ENCODE assay signal across 16 mouse cellular contexts in genomic region chr3:49807721-49808120, GRCm38 (mm10). TPM values are rescaled to one million over a fixed set of nuclear protein-coding genes. Genes with fewer than 3 reads are reported as not detected.
DNase-seq lines count a peak whose midpoint lies in the region; ATAC-seq and TF ChIP-seq lines count a peak whose summit lies in the region.
"Had no signal": no experiment of that assay in that cellular context is flagged by ENCODE, and none has a peak within 500 bp of the region (broad histone marks: within the 10 kb centered on the region; RNA-seq: fewer than 3 reads in every experiment).

No protein-coding gene starts in this region.

- H3K9ac ChIP-seq in heart, embryonic 13.5 days: no peak overlapping the region
- no peak overlapping the region for H3K9ac ChIP-seq in heart, embryonic 11.5 days (ENCODE audit: low read depth, low read length)
- H3K9ac ChIP-seq in lung, embryonic 14.5 days: no peak overlapping the region
- no peak overlapping the region for H3K9ac ChIP-seq in limb, embryonic 13.5 days
- H3K9ac ChIP-seq: hindbrain, embryonic 13.5 days; liver, embryonic 15.5 days had no signal

- no peak overlapping the region for H3K4me2 ChIP-seq in heart, embryonic 13.5 days
- H3K4me2 ChIP-seq in heart, embryonic 11.5 days: no peak overlapping the region
- H3K4me2 ChIP-seq in lung, embryonic 14.5 days: no peak overlapping the region
- H3K4me2 ChIP-seq in limb, embryonic 13.5 days (replicated peaks): 0 out of 2 replicates have a peak overlapping the region, but pooled peaks have one; percentile 7
- H3K4me2 ChIP-seq: hindbrain, embryonic 13.5 days; liver, embryonic 15.5 days had no signal

- peak; percentile 11 for DNase-seq in lung, embryonic 14.5 days
- no peak for DNase-seq in lung, postnatal 4 days
- DNase-seq in embryo, embryonic 10.5 days (ENCODE audit: low spot score): peak; percentile 53
- DNase-seq in left cerebral cortex, postnatal 4 days: no peak
- DNase-seq in liver: no peak
- DNase-seq: cerebellum, adult 11 months; cerebellum, postnatal 36 days; heart, adult 11 months; heart, postnatal 10 days; thymus, adult 2 months had no signal

- no peak for ATAC-seq in heart, embryonic 13.5 days (ENCODE audit: extremely low read depth, insufficient number of reproducible peaks, low FRiP score, low TSS enrichment)
- no peak for ATAC-seq in heart, embryonic 11.5 days (replicated peaks; ENCODE audit: insufficient number of reproducible peaks, low FRiP score, low TSS enrichment)
- no peak for ATAC-seq in lung, embryonic 14.5 days (ENCODE audit: insufficient read depth)
- peak; percentile 3; the same call in 1 of the 2 replicates for ATAC-seq in limb, embryonic 13.5 days (ENCODE audit: low FRiP score, low read depth)

- peak overlapping the region; percentile 46; the same call in 1 of the 2 replicates for H3K27ac ChIP-seq in heart, embryonic 13.5 days (replicated peaks)
- H3K27ac ChIP-seq in heart, embryonic 11.5 days (ENCODE audit: low read depth, low read length): no peak overlapping the region
- H3K27ac ChIP-seq in lung, embryonic 14.5 days (ENCODE audit: low read depth): peak overlapping the region; percentile 58; the same call in 1 of the 2 replicates
- peak overlapping the region; percentile 61; the same call in 1 of the 2 replicates for H3K27ac ChIP-seq in limb, embryonic 13.5 days
- H3K27ac ChIP-seq: hindbrain, embryonic 13.5 days; liver, embryonic 15.5 days had no signal

- no peak for TF ChIP-seq CTCF in lung, embryonic 14.5 days (IDR thresholded peaks at IDR 0.05; ENCODE audit: low read depth)

- no peaks in the 10 kb centered on the region for H3K9me3 ChIP-seq in heart, embryonic 13.5 days
- no peaks in the 10 kb centered on the region for H3K9me3 ChIP-seq in heart, embryonic 11.5 days (replicated peaks; ENCODE audit: control insufficient read depth, low read length)
- no peaks in the 10 kb centered on the region for H3K9me3 ChIP-seq in lung, embryonic 14.5 days (ENCODE audit: low read depth, low read length)
- H3K9me3 ChIP-seq in limb, embryonic 13.5 days: no peaks in the 10 kb centered on the region
- H3K9me3 ChIP-seq: hindbrain, embryonic 13.5 days; liver, embryonic 15.5 days had no signal

- H3K4me1 ChIP-seq in heart, embryonic 13.5 days: peaks cover 25% of the 10 kb centered on the region
- no peaks in the 10 kb centered on the region for H3K4me1 ChIP-seq in heart, embryonic 11.5 days (ENCODE audit: control insufficient read depth, insufficient read depth, low read length)
- no peaks in the 10 kb centered on the region for H3K4me1 ChIP-seq in lung, embryonic 14.5 days (ENCODE audit: insufficient read depth)
- H3K4me1 ChIP-seq in limb, embryonic 13.5 days: peaks cover 19% of the 10 kb centered on the region
- H3K4me1 ChIP-seq: hindbrain, embryonic 13.5 days; liver, embryonic 15.5 days had no signal

- H3K4me3 ChIP-seq in heart, embryonic 13.5 days: no peak overlapping the region
- H3K4me3 ChIP-seq in heart, embryonic 11.5 days (ENCODE audit: low read depth, low read length): no peak overlapping the region
- H3K4me3 ChIP-seq in lung, embryonic 14.5 days (ENCODE audit: low read depth, low read length): no peak overlapping the region
- H3K4me3 ChIP-seq in limb, embryonic 13.5 days: no peak overlapping the region
- H3K4me3 ChIP-seq: hindbrain, embryonic 13.5 days; liver, embryonic 15.5 days had no signal

- intact Hi-C loops in left cerebral cortex, postnatal 4 days (cut with DNase I): no loop called here

- no peaks in the 10 kb centered on the region for H3K36me3 ChIP-seq in heart, embryonic 13.5 days
- H3K36me3 ChIP-seq in heart, embryonic 11.5 days (ENCODE audit: control insufficient read depth, insufficient read depth, low read length): no peaks in the 10 kb centered on the region
- no peaks in the 10 kb centered on the region for H3K36me3 ChIP-seq in lung, embryonic 14.5 days (ENCODE audit: insufficient read depth)
- H3K36me3 ChIP-seq in limb, embryonic 13.5 days: no peaks in the 10 kb centered on the region
- H3K36me3 ChIP-seq: hindbrain, embryonic 13.5 days; liver, embryonic 15.5 days had no signal

- no peaks in the 10 kb centered on the region for H3K27me3 ChIP-seq in heart, embryonic 13.5 days (replicated peaks)
- no peaks in the 10 kb centered on the region for H3K27me3 ChIP-seq in heart, embryonic 11.5 days (ENCODE audit: control insufficient read depth, insufficient read depth, low read length)
- H3K27me3 ChIP-seq in lung, embryonic 14.5 days (ENCODE audit: insufficient read depth, low read length): no peaks in the 10 kb centered on the region
- H3K27me3 ChIP-seq in limb, embryonic 13.5 days: no peaks in the 10 kb centered on the region
- H3K27me3 ChIP-seq: hindbrain, embryonic 13.5 days; liver, embryonic 15.5 days had no signal

- 25% methylated on average over 5 of the region's 5 CpGs for WGBS in heart, embryonic 13.5 days
- WGBS in heart, embryonic 11.5 days (ENCODE audit: insufficient replicate concordance): 18% methylated on average over 5 of the region's 5 CpGs
- 31% methylated on average over 5 of the region's 5 CpGs for WGBS in lung, embryonic 14.5 days
- 12% methylated on average over 5 of the region's 5 CpGs for WGBS in limb, embryonic 13.5 days

RNA-seq across cellular contexts. Expression of gene Pcdh18, which starts 50.6 kb away (rescaled TPM):
- polyA plus RNA-seq in heart, embryonic 13.5 days (2015; fragmentation: Nextera tagmentation; extraction: Ambion mirVana): 21.0 and 21.9 TPM in 2 replicates
- polyA plus RNA-seq in heart, embryonic 11.5 days (2014; fragmentation: Nextera tagmentation; extraction: Ambion mirVana): 24.5 and 27.4 TPM in 2 replicates
- polyA plus RNA-seq in lung, embryonic 14.5 days (2014; fragmentation: Nextera tagmentation; extraction: Ambion mirVana): 77.1 and 77.5 TPM in 2 replicates
- 161 and 172 TPM in 2 replicates for polyA plus RNA-seq in limb, embryonic 13.5 days (2015; fragmentation: Nextera tagmentation; extraction: Ambion mirVana)
- total RNA-seq in left cerebral cortex, postnatal 4 days (2021): 10 to 100 TPM; 24.8 to 26.0 TPM
- total RNA-seq: megakaryocyte progenitor cell, adult 5-6 weeks had no signal

Comparison
In these comparisons a context has a peak if more than half of its experiments do, and no peak if none do; other contexts are left out.
1. DNase-seq: peak in lung, embryonic 14.5 days (single experiment) and embryo, embryonic 10.5 days (single experiment); none in lung, postnatal 4 days (0 of 2), left cerebral cortex, postnatal 4 days (single experiment) and liver (single experiment).